Mouse (Mus musculus): ENCODE data around the gene Nsmf. TPM values are rescaled to one million over a fixed set of nuclear protein-coding genes. Genes with fewer than 3 reads are reported as not detected.

Nsmf gene
- 9.4 and 9.6 TPM in 2 replicates for polyA plus RNA-seq (2012; rRNA removed)

GRCm38 (mm10) chr2:25054221-25055067 lies at the start of gene Nsmf:
Gene Nsmf, plus strand, starts transcription at chr2:25054355.

GRCm38 (mm10) chr2:25080076-25080475 lies 25.9 kb downstream of the Nsmf start, which contains the start of gene Entpd8:
Gene Entpd8, plus strand, starts transcription at chr2:25080304.

GRCm38 (mm10) chr2:25095109-25095850 lies 41.1 kb downstream of the Nsmf start, which contains the start of gene Noxa1:
Gene Noxa1, minus strand, starts transcription at chr2:25095149.

Other genes with a start within 250 kb of the Nsmf start
- 13.7 and 15.8 TPM in 2 replicates for gene Ehmt1, start 134.7 kb upstream of the Nsmf start, polyA plus RNA-seq (2012; rRNA removed)
- gene Arrdc1, start 119.1 kb upstream of the Nsmf start, polyA plus RNA-seq (2012; rRNA removed), result 16.4 and 20.4 TPM in 2 replicates
- 16.2 and 18.4 TPM in 2 replicates for gene Zmynd19, start 104.6 kb upstream of the Nsmf start, polyA plus RNA-seq (2012; rRNA removed)
- 8.5 TPM in 2 replicates for gene Dph7, start 92.0 kb upstream of the Nsmf start, polyA plus RNA-seq (2012; rRNA removed)
- gene Mrpl41, start 79.3 kb upstream of the Nsmf start, polyA plus RNA-seq (2012; rRNA removed), result 49.6 and 55.1 TPM in 2 replicates
- gene Pnpla7, start 78.3 kb upstream of the Nsmf start, polyA plus RNA-seq (2012; rRNA removed), result 9.3 and 10.1 TPM in 2 replicates
- 4.1 and 5.2 TPM in 2 replicates for gene Entpd8, start 25.9 kb downstream of the Nsmf start, polyA plus RNA-seq (2012; rRNA removed)
- 1.2 and 1.5 TPM in 2 replicates for gene Noxa1, start 40.8 kb downstream of the Nsmf start, polyA plus RNA-seq (2012; rRNA removed)
- gene Nrarp, start 126.4 kb downstream of the Nsmf start, polyA plus RNA-seq (2012; rRNA removed), result 3.4 and 4.2 TPM in 2 replicates
- gene Tor4a, start 142.5 kb downstream of the Nsmf start, polyA plus RNA-seq (2012; rRNA removed), result 2.9 and 4.0 TPM in 2 replicates
- gene Nelfb, start 157.1 kb downstream of the Nsmf start, polyA plus RNA-seq (2012; rRNA removed), result 16.1 and 18.8 TPM in 2 replicates
- not detected in 2 replicates for gene Stpg3, start 160.3 kb downstream of the Nsmf start, polyA plus RNA-seq (2012; rRNA removed)
- 0.03 and 1.2 TPM in 2 replicates for gene Fam166a, start 164.4 kb downstream of the Nsmf start, polyA plus RNA-seq (2012; rRNA removed)
- 658 and 704 TPM in 2 replicates for gene Tubb4b, start 170.3 kb downstream of the Nsmf start, polyA plus RNA-seq (2012; rRNA removed)
- gene Slc34a3, start 180.0 kb downstream of the Nsmf start, polyA plus RNA-seq (2012; rRNA removed), result not detected in 2 replicates
- gene Rnf224, start 182.4 kb downstream of the Nsmf start, polyA plus RNA-seq (2012; rRNA removed), result 0.02 TPM in 1 of 2 replicates, not detected in the other
- 0.60 and 0.69 TPM in 2 replicates for gene Rnf208, start 187.9 kb downstream of the Nsmf start, polyA plus RNA-seq (2012; rRNA removed)
- gene Cysrt1, start 188.1 kb downstream of the Nsmf start, polyA plus RNA-seq (2012; rRNA removed), result not detected in 2 replicates
- gene AL732309.1, start 192.5 kb downstream of the Nsmf start, polyA plus RNA-seq (2012; rRNA removed), result 4.7 and 5.3 TPM in 2 replicates
- gene Tmem203, start 201.1 kb downstream of the Nsmf start, polyA plus RNA-seq (2012; rRNA removed), result 6.5 and 7.9 TPM in 2 replicates
- gene Tprn, start 208.3 kb downstream of the Nsmf start, polyA plus RNA-seq (2012; rRNA removed), result 2.0 and 3.1 TPM in 2 replicates
- 70.9 and 83.9 TPM in 2 replicates for gene Ssna1, start 218.1 kb downstream of the Nsmf start, polyA plus RNA-seq (2012; rRNA removed)
- 21.4 and 24.9 TPM in 2 replicates for gene Anapc2, start 218.1 kb downstream of the Nsmf start, polyA plus RNA-seq (2012; rRNA removed)
- not detected in 2 replicates for gene Tmem210, start 233.8 kb downstream of the Nsmf start, polyA plus RNA-seq (2012; rRNA removed)
- 0.02 TPM in 1 of 2 replicates, not detected in the other for gene Lrrc26, start 235.6 kb downstream of the Nsmf start, polyA plus RNA-seq (2012; rRNA removed)

Data from liver, embryonic 14 days (tissue).